Mouse (Mus musculus): ENCODE data around the gene Il1a. TPM values are rescaled to one million over a fixed set of nuclear protein-coding genes. Genes with fewer than 3 reads are reported as not detected.
A peak's percentile ranks its signal among the peaks of the same experiment; 100 is the strongest.

Gene Il1a
- total and polyA plus RNA-seq, 3 experiments: not detected

DNA sequence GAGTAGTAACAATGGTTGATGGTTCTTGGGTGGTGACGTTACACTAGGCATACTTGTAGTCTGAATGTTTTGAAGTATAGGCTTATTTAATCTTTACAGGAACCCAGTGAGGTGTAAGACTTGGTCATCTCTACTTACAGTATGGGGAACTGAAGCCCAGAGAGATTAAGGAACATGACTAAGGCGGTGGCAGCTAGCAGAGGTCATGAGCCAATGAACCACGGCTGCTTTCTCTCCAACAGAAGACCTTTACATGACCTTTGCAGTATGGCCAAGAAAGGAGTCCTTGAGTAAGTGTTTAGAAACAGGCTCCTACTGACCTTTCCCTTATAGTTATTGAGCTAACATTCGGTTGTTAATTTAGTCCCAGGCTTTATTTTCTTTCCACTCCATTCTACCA, 3.8 kb downstream of the Il1a start:
- H3K79me2 ChIP-seq (replicated peaks; ENCODE audit: control insufficient read depth, insufficient read depth, low read length): no peaks in the 10 kb centered on the region
- H3K9ac ChIP-seq (ENCODE audit: low read depth, low read length): no peak overlapping the region
- TF ChIP-seq POLR2A (IDR thresholded peaks at IDR 0.05; ENCODE audit: insufficient read depth, low read depth, low read length): no peak
- TF ChIP-seq CTCF (IDR thresholded peaks at IDR 0.05): no peak
- no peak for TF ChIP-seq EP300 (IDR thresholded peaks at IDR 0.05; ENCODE audit: insufficient read depth, low read depth, low read length)
- no peak overlapping the region for H3K27ac ChIP-seq
- 67% methylated on average over 4 of the region's 4 CpGs for WGBS
- H3K36me3 ChIP-seq (ENCODE audit: control insufficient read depth, insufficient read depth, low read length): no peaks in the 10 kb centered on the region
- H3K27me3 ChIP-seq (ENCODE audit: control insufficient read depth, insufficient read depth, low read length): no peaks in the 10 kb centered on the region
- no peaks in the 10 kb centered on the region for H3K4me1 ChIP-seq (ENCODE audit: control insufficient read depth, insufficient read depth, low read length)
- no peak overlapping the region for H3K4me3 ChIP-seq
- intact Hi-C loops (cut with DNase I): no loop called here
- DNase-seq: no peak

DNA sequence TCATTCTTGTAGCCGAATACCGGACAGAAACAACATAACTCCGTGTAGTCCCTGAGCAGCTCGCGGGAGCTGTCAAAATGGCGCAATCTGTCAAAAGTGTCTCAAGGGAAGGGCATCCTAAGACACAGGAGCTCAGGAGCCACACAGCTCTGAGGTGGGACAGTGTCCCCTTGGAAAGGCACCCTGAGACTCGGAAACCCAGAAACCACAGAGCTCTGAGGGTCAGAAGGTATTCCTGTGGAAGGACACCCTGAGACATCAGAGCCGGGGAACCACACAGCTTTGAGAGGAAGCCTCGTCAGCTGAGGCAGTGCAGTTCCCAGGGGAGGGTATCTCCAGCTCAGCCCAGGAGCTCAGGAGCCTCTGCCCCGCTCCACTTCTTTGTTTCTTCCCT, 12.2 kb downstream of the Il1a start:
- no peak for TF ChIP-seq EP300 (IDR thresholded peaks at IDR 0.05; ENCODE audit: insufficient read depth, low read depth, low read length)
- no peak for TF ChIP-seq CTCF (IDR thresholded peaks at IDR 0.05)
- no peak for TF ChIP-seq POLR2A (IDR thresholded peaks at IDR 0.05; ENCODE audit: insufficient read depth, low read depth, low read length)
- Histone ChIP-seq H3K36me3 (ENCODE audit: control insufficient read depth, insufficient read depth, low read length) (no peaks in the 10 kb centered on the region), H3K9ac (ENCODE audit: low read depth, low read length) (peak overlapping the region; percentile 75), H3K4me1 (ENCODE audit: control insufficient read depth, insufficient read depth, low read length) (no peaks in the 10 kb centered on the region), H3K27ac (peak overlapping the region; percentile 90), H3K79me2 (replicated peaks; ENCODE audit: control insufficient read depth, insufficient read depth, low read length) (no peaks in the 10 kb centered on the region; the same call in 1 of the 2 replicates), H3K4me3 (peak overlapping the region; percentile 78), H3K27me3 (ENCODE audit: control insufficient read depth, insufficient read depth, low read length) (no peaks in the 10 kb centered on the region)
- WGBS: 2% methylated on average over 10 of the region's 10 CpGs
- intact Hi-C loops (cut with DNase I): loop anchor here (1.0 to 5.0 kb wide), 3 partner anchors 95 to 330 kb away; partner anchors contain the start of genes Gm10762 and Zc3h6
- no peak for DNase-seq

DNA sequence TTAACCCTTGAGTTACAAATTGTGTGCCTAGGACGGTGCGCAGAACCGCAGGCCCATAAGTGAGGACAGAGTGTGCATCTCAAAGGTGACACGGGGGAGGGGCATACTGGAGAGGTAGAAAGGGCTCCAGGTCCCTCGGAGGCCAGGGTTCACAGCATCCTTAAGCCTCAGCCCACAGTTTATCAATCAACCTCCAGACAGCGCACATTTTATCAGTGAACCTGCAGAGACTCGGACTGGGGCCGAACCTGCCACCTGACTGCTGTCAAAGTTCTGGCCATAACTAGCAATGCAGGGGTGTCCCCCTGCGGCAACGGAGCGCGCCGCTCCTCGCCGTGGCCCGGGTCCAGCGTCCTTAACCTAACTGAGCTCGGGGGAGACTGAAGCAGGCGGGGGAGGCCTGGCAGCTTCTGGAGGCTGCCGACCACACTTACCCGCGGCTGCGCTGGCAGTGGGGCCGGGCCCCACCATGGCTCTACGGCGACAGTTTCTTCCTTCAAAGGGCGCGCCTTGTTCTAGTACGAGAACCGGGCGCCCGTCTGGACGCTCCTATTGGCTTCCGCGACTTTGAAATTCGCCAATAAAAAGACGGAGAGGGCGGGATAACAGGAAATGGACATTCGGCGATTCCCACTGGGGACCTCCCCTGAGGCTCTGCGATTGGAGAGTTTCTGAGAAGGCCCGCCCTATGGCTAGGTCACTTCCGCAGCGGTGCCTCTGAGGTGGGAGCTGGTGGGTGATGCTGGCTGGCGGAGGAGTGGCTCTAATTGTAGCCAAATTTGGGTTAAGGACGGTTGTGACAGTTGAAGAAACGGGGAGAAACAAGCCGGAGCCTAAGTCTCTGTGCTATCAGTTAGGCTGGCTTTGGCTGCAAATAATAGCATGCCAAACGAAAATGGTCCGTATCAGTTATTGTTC, 12.8 kb downstream of the Il1a start, which contains the start of gene Ckap2l:
TSS of gene Ckap2l (minus strand) at position 542 of the 918 bp plus-strand sequence.
- Histone ChIP-seq H3K27me3 (ENCODE audit: control insufficient read depth, insufficient read depth, low read length) (no peaks in the 10 kb centered on the region), H3K4me3 (peak within 1 kb of the TSS; percentile 78), H3K36me3 (ENCODE audit: control insufficient read depth, insufficient read depth, low read length) (no peaks in the 10 kb centered on the region), H3K9ac (ENCODE audit: low read depth, low read length) (peak within 1 kb of the TSS; percentile 75), H3K79me2 (replicated peaks; ENCODE audit: control insufficient read depth, insufficient read depth, low read length) (no peaks in the 10 kb centered on the region; the same call in 1 of the 2 replicates), H3K4me1 (ENCODE audit: control insufficient read depth, insufficient read depth, low read length) (no peaks in the 10 kb centered on the region), H3K27ac (peak within 1 kb of the TSS; percentile 90)
- under 1% methylated on average over 50 of the region's 50 CpGs for WGBS
- intact Hi-C loops (cut with DNase I): loop anchor here (1.0 to 5.0 kb wide), 3 partner anchors 95 to 330 kb away; partner anchors contain the start of genes Gm10762 and Zc3h6
- peak; percentile 98 for DNase-seq
- peak; percentile 95 for TF ChIP-seq POLR2A (IDR thresholded peaks at IDR 0.05; ENCODE audit: insufficient read depth, low read depth, low read length)
- no peak for TF ChIP-seq EP300 (IDR thresholded peaks at IDR 0.05; ENCODE audit: insufficient read depth, low read depth, low read length)
- no peak for TF ChIP-seq CTCF (IDR thresholded peaks at IDR 0.05)

DNA sequence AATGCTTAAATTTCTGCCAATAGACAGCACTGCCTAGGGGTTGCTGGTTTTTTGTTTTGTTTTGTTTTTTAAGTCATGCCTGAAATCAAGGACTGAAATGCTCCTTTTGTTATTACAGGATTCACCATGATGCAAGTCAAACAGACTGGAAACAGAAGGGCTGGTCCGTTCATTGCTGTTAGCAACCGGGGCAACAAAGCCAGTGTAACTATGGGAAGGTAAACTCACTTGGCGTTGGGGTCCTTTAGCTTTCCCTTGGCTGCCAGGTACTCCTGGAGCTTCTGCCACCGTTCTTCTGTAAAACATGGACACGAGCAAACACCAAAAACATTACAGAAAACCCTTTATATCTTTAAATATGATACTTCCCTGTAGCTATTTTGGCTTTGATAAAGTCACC, 13.7 kb downstream of the Il1a start:
- Histone ChIP-seq H3K4me1 (ENCODE audit: control insufficient read depth, insufficient read depth, low read length) (no peaks in the 10 kb centered on the region), H3K9ac (ENCODE audit: low read depth, low read length) (no peak overlapping the region), H3K36me3 (ENCODE audit: control insufficient read depth, insufficient read depth, low read length) (no peaks in the 10 kb centered on the region), H3K27me3 (ENCODE audit: control insufficient read depth, insufficient read depth, low read length) (no peaks in the 10 kb centered on the region), H3K27ac (no peak overlapping the region), H3K4me3 (no peak overlapping the region), H3K79me2 (replicated peaks; ENCODE audit: control insufficient read depth, insufficient read depth, low read length) (no peaks in the 10 kb centered on the region; the same call in 1 of the 2 replicates)
- intact Hi-C loops (cut with DNase I): loop anchor here (5.0 kb wide), 2 partner anchors 96 to 329 kb away; partner anchors contain the start of genes Gm10762 and Zc3h6
- no peak for DNase-seq
- no peak for TF ChIP-seq POLR2A (IDR thresholded peaks at IDR 0.05; ENCODE audit: insufficient read depth, low read depth, low read length)
- TF ChIP-seq CTCF (IDR thresholded peaks at IDR 0.05): no peak
- TF ChIP-seq EP300 (IDR thresholded peaks at IDR 0.05; ENCODE audit: insufficient read depth, low read depth, low read length): no peak
- 40% methylated on average over 5 of the region's 5 CpGs for WGBS

DNA sequence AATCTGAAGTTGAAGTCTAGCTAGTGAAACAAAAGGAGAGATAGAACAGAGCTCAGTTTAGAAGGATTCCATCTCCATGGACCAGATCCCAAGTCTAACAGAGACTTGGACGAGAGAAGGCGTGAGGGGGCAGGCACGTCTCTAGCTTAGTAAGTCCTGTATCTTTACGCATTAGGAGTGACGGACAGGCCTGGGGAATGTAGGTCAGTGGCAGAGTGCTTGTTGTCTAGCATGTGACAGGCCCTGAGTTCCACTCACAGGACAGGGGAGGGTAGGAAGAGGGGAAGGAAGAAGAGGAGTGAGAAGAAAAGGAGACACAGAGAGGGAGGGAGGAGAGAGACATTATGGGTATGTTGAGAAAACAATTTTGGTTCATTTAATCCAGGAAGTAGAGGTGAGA, 14.7 kb downstream of the Il1a start:
- Histone ChIP-seq H3K27ac (no peak overlapping the region), H3K36me3 (ENCODE audit: control insufficient read depth, insufficient read depth, low read length) (no peaks in the 10 kb centered on the region), H3K4me1 (ENCODE audit: control insufficient read depth, insufficient read depth, low read length) (no peaks in the 10 kb centered on the region), H3K79me2 (replicated peaks; ENCODE audit: control insufficient read depth, insufficient read depth, low read length) (no peaks in the 10 kb centered on the region; the same call in 1 of the 2 replicates), H3K27me3 (ENCODE audit: control insufficient read depth, insufficient read depth, low read length) (no peaks in the 10 kb centered on the region), H3K4me3 (no peak overlapping the region), H3K9ac (ENCODE audit: low read depth, low read length) (no peak overlapping the region)
- intact Hi-C loops (cut with DNase I): loop anchor here (5.0 kb wide), 2 partner anchors 97 to 328 kb away; partner anchors contain the start of genes Gm10762 and Zc3h6
- 83% methylated on average over 5 of the region's 5 CpGs for WGBS
- DNase-seq: no peak
- TF ChIP-seq EP300 (IDR thresholded peaks at IDR 0.05; ENCODE audit: insufficient read depth, low read depth, low read length): no peak
- TF ChIP-seq CTCF (IDR thresholded peaks at IDR 0.05): no peak
- TF ChIP-seq POLR2A (IDR thresholded peaks at IDR 0.05; ENCODE audit: insufficient read depth, low read depth, low read length): no peak
